Mouse (Mus musculus): ENCODE results near the gene Nav2.
A peak's percentile ranks its signal among the peaks of the same experiment; 100 is the strongest.

The Nav2 gene

DNA sequence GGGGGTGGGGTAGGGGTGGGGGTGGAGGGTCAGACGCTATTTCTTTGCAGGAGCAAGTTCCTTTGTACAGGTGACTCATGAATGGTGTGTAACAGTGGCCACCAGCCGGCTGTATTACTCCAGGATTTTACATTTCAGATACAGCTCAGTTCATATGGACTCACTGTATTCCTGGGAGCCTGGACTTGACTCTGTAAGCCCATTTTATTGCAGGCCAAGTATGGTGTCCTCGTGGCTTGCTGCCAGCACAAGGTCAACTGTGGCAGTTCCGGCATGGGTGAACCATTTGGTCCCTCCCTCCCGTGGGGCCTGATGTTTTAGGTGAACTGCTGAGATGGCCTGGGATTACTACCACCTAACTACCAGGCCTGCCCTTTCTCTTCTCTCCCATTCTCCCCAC is 629.8 kb downstream of the Nav2 start:
- no peak for DNase-seq

DNA sequence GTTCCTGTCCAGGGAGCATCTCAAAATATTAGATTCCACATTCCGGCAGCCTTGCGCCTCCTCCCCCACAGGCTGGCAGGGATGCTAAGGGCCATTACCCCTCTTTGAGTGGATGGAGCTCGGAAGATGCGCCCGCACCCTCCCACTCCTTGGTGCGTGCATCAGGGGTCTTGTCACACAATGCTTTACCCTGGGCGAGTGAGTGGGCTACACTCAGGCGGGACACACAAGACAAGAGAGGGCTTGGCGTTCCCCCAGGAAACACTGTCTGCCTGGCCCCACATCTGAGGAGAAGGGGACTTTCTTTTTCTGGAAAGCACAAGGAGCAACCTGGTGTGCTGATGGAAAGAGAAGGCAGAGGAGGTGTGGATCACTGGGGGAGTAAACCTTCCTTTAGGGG is 631.7 kb downstream of the Nav2 start:
- no peak for DNase-seq

DNA sequence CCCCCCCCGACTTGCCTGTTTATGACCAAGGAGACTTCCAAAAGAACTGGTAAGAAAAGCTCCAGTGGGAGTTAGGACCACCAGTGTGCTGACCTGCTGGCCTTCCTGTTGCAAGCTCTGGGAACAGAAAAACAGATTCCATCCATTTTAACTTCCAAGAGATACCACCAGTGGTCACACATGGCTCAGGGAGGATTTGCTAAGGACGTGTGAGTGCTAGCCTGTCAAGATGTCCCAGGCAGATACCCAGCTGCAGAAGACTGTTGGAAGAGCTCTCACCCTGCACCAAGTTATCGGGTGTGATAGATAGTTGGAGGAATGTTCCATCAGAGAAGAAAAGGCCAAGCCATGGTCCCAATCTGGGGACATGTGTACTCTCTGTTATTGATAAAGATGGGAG is 633.6 kb downstream of the Nav2 start:
- no peak for DNase-seq

DNA sequence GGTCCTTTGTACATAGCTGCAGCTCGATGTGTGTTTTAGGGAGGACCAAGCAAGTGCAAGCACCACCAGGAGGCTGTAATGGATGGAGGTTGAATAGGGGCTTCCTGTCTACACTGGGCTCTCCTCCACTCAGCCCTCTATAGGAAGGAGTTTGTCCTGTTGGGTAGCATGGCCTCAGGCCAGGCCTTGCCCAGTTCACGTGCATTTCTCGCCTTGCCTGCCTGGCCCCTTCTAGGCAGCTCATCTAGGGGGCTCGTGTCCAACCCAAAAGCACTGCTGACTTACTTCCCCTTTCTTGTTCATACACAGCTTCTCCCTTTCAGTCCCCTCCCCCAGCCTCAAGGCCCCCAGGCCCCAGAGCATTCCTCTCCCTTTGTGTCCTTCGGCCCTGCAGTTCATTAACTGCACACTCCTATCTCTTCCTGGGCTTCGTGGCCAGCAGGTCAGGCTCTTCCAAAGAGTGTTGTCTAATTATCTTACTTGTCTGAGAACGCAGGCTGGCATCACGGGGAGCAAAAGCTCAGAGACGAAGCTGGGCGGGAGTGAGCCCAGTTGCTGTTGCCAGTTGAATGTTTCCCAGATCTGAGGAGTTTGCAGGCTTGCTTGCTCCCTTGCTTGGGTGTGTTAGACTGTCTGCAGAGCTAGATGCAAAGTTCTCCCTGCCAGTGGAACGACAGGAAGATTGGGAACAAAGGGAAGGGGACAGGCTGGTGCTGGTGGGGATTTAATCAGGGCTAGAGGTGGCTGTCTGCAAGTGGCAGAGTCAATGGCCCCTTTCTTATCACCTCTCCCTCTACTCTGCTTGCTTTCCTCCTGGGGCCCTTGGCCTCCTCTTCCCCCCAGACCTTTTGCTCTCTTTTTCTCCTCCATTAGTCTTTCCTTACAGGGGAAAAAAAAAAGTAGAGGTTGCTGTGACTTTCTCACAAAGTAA is 636.5 kb downstream of the Nav2 start:
- peak; percentile 22 to 23 for DNase-seq

DNA sequence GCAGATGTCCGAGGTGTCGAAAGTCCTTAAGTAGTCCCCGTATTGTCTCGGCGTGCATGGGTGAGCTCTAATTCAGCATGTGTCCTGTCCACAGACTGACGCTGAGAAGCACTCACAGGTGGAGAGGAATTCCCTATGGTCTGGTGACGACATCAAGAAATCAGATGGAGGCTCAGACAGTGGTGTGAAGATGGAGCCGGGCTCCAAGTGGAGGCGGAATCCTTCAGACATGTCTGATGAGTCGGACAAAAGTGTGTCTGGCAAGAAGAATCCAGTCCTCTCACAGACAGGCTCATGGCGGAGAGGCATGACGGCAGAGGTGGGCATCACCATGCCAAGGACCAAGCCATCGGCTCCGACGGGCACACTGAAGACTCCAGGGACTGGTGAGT is 637.2 kb downstream of the Nav2 start:
- DNase-seq = no peak

DNA sequence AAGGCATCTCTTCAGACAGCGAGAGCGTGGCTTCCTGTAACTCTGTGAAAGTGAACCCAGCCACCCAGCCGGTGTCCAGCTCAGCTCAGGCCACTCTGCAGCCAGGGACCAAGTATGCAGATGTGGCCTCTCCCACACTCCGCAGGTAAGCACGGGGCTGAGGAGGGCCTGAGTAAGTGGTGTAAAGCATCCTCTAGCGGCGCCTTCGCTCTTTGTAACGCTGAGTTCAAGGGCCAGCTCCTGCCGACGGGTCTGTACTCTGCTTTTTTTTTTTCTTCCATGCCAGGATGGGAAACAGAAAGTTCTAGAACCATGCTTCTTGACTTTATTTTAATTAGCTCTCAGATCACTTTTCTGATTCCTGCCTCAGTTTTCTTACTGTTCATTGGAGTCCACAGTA is 639.9 kb downstream of the Nav2 start:
- no peak for DNase-seq

DNA sequence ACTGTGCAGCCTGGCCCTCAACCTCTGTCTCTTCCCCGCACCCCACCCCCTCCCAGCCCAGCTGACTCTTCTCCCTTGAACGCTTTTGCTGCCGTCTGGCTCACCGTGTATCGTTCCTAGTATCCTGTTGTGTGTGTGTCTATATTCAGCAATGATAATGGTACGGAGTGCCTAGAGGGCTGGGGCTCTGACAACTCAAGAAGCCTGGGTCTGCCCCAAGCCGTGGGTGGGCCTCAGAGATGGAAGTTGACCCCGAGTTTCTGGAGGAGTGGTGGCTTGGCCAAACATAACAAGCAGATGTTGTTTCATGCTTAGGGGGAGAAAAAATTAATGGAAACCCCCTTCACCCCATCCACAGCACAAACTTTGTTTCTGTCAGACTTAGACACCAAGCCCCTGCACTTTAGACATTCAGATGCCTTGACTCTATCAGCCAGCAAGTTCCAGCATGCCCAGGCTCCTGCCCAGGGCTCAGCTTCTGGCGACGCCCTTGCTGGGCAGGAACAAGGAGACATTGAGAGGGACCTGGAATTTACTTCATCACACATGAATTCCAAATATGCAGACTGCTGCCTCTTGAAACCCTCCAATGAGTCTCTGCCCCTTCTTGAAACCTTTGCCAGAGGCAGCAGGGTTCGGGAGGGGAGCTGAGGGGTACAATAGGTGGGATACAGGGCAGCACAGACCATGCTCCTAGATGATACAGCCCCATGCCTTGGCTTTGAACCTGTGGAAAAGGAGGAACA is 644.9 kb downstream of the Nav2 start:
- DNase-seq = no peak

DNA sequence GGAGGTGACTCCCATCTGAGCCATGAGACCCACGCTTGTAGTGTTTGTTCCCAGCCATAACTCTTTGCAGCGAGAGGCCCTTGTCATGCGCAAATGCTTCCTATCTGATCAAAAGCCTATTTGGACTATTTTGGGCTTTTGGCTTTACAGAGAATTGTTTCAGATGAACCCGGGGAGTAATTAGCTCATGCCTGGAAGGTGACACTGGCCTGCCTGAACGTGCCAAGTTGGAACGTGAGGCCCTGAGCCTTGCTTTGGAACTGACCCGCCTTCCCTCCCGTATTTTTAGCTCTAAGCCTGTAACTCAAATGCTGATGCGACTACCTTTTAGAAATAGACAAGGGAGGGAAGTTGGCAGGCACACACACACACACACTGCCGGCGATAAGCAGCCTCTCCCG is 649.7 kb downstream of the Nav2 start:
- no peak for DNase-seq

DNA sequence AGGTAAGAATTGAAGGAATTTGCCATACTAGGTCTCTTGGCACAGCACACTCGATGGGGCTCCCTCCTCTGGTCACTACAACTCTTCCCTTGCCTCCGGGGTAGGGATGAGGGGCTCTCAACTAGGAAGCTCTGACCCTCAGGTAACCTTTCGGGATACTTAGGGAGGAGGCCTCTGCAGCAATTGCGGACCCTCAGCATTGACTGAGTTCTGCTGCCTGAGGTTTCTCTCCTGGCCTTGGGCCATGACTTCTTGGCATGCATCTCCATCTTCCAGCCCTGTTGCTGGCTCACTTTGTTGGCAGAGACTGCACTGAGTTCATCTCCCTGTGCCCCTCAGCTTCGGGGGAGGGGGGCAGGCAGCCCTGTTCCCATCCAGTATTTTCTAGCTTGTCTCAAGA is 650.4 kb downstream of the Nav2 start:
- DNase-seq = no peak

DNA sequence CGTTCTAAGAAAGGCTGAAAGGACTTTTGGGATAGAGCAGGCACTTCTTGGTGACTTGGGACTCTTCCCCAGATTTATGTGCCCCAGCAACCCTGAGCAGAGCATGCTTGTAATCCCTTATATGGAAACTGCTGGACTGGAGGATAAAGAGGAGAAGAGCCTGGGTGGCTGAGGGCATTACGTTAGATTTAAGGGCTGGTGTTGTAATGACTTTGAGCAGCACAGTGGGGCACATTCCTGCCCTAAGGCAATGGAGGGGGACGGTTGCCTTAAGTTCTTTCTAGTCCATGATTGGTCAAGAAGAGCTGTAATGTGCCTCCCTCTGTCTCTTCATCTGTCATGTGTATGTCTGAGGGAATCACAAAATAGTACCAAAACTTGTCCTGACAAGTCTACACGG is 651.5 kb downstream of the Nav2 start:
- no peak for DNase-seq

DNA sequence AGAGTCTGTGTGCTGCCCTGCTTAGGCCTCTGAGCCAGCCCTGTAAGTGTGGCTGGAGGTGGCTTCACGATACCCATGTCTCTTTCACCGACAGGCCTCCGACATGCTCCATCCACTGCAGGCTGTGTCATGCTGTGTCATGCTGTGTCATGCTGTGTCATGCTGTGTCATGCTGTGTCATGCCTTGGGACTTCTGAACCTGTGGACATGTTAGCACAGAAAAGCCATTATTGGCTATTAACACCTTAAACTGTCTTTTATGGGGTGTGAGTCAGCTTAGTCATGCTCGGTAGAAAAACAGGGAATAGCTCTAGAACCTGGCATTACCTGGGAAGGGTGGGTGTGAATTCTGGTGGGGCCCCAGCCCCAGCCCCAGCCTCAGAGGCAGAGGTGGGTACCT is 653.9 kb downstream of the Nav2 start:
- DNase-seq = no peak

DNA sequence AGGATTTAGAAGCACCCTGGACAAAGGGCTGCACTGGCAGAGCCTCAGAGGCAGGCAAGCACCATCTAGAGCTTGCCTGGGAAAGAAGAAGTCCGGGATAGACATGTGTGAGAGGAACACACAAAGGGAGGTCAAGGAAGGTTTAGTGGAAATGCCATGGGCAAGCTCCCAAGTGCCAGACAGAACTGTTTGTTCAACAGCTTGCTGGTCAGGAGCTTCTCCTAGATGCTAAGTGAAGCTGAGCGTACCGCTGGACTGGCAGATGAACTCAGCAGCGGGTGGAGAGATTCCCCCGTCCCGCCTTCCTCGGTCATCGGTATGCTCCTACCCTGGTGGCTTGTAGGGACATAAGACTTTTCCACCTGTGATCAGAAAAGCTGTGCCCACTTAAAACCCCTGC is 654.3 kb downstream of the Nav2 start:
- no peak for DNase-seq

DNA sequence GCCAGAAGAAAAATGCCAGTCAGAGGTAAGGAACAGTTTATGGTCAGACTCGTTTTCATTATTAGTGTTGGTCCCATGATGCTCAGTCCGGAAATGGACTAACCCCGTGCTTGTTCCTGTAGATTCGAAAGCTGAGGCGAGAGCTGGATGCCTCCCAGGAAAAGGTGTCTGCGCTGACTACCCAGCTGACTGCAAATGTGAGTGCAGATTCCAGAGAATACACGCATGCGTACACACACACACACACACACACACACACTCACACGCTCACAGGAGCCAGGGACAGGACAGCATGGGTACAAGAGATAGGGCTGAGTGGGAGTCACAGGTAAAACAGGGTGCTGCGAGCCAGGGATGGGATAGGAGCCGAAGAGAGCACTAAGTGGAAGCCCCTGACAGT is 656.6 kb downstream of the Nav2 start:
- DNase-seq = no peak

DNA sequence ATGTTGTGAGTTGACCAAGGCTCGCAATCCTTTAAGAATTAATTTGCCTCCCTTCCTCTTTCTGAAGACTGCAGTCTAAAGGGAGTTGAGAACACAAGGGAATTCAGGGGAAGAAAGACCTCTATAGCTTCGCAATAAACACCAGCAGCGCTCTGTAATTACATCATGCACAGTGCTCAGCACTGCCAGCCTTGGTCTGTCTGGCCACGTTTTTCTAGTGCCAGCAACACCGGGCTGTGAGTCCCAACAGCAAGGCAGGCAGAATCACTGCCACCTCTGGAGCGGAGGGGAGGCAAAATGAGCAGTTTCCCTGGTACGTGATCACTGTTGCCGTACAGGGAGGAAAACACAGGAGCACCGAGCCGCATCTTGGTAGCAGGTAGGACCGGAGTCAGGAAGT is 657.3 kb downstream of the Nav2 start:
- DNase-seq = no peak

DNA sequence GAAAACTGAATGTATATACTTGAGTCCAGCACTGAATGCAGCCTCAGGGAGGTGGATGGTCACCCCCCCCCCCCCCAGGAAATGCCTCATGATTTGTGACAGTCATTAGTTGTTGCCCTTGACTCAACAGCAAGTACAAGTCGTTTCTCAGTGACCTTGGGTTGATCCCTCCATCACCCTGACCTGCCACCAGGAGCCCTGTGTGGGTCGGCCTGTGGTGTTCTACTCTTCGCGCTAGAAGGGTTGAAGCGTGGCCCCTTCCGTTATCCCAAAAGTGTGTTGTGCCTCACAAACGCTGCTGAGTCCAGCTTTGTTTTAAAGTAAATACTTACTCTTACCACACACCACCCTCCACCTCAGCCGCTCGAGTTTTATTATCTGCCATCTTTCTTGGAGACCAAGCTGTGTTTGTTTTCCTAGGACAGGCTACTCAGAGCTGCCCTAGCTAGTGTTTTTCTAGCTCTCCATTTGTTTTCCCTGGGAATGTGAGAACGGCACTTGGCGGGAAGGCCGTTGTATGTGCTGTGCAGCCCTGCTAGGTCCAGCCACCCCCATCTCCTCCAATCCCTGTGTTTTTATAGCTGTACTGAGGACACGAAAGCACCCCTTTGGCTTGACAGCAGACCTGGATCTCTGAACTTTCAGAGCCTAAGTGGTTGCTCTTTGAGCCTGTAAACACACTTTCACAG is 659.0 kb downstream of the Nav2 start:
- no peak for DNase-seq

DNA sequence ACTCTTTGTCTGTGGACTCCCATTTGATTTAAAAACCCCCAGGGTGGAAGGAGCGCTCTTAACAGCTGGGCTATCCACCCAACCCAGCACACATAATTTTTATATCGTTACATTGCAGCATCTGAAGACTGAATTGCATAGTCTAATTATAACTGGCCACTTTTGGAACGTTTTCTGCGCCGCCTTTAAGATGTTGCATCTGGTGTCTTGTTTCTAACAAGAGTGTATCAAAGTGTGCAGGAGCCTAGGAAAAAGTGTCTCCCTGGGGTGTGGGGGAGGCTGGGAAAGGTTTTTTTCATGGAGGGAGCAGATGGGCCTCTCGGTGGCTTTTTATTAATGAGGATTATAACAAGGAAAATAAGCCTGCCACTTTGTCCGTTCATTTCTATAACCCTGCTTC is 661.1 kb downstream of the Nav2 start:
- DNase-seq = no peak

DNA sequence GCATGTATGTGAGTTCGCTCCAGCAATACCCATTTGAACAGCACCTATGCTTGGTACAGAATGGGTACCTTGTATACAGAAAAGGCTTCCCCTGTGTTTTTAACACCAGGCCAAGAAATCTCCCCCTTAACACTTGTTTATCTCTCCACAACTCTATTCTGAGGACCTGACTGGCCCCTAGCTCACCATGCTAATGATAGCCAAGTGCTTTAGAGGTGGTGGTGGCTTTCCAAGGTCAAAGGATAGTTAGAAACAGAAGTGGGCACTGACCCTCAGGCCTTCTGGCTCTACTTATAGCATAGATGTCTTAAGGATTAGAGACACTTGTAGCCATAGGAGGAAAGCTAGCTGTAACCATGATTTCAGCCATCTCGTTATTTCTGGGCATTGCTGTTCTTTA is 663.1 kb downstream of the Nav2 start:
- no peak for DNase-seq

DNA sequence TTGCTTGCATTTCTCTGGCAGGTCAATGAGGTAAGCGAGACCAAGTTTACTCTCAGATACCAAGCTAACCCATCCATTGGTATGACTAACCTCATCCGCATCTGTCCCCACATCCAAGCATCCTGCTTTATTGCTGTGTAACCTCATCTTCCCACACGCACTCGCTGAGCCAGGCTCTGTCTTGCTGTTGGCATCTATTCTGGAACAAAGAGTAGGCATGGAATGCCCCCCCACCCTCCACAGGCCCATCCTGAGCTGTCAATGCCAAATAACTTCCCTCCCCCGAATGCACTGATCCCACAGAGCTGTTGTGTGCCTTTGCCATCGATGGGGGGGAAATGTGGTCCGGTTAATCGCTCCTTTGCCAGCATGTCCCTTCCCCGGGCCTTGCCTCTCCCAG is 666.7 kb downstream of the Nav2 start:
- no peak for DNase-seq

DNA sequence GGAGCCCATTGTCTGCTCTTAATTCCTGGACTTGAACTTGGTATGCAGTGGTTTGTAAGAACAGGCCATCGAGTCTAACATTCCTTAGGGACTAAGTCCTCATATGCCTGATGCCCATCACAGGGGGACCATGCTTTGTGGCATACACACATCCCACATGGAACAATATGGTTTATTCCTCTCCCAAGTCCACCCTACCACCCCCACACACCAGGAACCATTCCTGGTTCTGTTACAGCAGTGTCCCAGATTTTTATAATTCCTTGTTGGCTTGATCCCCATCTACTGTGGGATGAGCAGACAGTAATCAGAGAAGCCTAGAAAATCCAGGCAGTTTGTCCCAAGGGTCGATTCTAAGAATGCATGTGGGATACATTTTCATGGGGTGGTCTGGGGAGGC is 668.6 kb downstream of the Nav2 start:
- no peak for DNase-seq

DNA sequence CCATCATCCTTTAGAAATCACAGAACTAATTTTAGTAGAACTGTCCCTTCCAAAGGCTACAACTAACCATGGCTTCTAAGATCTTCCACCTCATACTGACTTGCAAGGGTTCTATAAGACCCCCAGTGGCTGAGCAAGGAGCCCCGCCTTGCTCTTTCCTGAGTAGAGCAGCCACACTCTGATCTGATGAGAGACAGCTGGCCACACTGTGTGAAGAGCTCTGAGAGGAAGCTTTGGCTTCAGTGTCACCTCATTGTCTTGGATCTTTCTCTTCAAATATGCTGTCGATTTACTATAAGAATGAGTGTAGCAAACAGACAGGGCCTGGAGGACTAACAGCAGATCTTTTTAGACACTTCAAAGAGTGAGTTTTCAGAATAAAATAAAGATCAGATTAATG is 673.4 kb downstream of the Nav2 start:
- DNase-seq = no peak

DNA sequence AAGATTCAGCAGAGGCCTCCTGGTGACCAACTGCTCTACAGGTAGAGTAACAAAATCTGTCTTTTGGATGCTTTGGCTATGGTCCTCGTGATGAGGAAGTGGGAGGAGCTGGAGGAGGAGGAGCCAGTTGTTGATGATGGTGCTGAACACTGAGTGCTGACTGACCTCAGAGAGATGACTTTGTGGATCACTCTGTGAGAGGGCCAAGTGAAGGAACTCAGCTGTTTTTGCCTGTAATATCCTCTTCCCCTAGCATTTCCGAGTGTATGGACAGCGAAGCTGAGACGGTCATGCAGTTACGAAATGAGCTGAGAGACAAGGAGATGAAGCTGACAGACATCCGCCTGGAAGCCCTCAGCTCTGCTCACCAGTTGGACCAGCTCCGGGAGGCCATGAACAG is 674.0 kb downstream of the Nav2 start:
- DNase-seq = no peak

DNA sequence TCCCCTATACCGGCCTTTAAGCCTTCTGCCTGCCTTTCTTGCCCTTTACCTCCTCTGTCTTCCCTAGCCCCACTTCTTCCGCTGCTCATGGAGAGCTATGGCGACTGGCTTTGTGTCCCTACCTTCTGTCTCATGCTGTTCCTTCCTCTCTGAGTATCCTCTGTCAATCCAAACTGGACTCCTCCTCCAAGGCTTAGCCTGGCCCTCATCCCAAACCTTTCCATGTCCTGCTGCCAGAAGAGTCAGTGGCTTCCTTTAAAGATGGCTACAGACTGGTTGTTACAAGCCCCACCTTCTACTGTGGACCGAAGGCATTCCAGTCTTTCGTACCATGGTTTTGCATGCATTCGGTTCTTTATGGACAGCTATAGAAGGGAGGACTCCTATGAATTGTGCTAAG is 674.7 kb downstream of the Nav2 start:
- no peak for DNase-seq

DNA sequence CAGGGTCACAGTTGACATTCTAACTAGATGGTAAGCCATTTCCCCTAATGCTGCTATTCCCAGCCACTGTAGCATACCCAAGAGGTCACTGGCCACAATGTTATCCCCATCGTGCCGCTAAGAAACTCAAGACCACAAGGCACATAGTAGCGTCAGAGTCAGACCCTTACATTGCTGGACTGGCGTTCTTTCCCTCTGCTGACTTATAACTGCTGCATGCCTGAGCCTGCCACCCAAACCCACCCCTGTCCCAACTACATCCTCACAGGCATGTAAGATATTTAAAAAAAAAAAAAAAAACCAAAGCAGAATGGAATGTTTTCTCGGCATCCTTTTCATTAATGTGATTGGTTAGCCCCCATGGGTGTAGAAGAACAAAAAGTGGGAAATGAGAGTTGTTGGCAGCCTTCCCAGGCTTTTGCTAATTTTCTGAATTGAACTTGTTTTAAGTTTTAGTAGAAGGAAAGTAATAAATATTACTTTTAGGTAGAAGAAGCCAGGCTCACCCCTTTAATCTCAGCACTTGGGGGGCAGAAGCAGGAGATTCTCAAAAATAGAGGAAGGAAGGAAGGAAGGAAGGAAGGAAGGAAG is 678.1 kb downstream of the Nav2 start:
- DNase-seq = no peak

DNA sequence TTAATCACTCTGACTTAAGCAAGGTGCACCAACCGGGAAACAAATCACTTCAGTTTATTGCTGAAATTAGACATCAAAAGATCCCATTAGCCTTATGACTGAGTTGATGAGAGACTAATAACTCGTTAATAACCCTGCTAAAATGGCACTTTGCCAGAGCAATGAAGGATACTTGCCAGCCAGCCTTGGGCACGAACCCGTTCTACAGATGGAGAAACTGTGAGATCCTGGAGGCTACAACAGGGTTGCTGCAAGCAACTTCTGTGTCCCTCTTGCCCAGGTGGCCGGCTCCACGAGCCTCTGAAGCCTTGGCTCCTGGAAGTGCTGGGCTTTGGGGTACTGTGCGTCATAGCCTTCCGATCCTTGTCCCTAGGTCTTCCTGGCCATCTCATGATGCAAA is 681.1 kb downstream of the Nav2 start:
- DNase-seq = no peak
